Mouse (Mus musculus): ENCODE results near the gene Med12l. TPM values are rescaled to one million over a fixed set of nuclear protein-coding genes. Genes with fewer than 3 reads are reported as not detected.

Med12l gene
- polyA plus RNA-seq, 1 experiment, result not detected

- no peaks in the 10 kb centered on the region for H3K27me3 ChIP-seq (ENCODE audit: control insufficient read depth)
- H3K4me3 ChIP-seq (replicated peaks), result no peak overlapping the region
- no peaks in the 10 kb centered on the region for H3K4me1 ChIP-seq (ENCODE audit: control insufficient read depth)
- H3K9me3 ChIP-seq (ENCODE audit: control insufficient read depth, low read length), result no peaks in the 10 kb centered on the region
- no peak for TF ChIP-seq TAL1 (IDR thresholded peaks at IDR 0.05; ENCODE audit: low read length)
- no peak for TF ChIP-seq GATA1 (IDR thresholded peaks at IDR 0.05; ENCODE audit: low read length)
- no peaks in the 10 kb centered on the region for H3K36me3 ChIP-seq (ENCODE audit: control insufficient read depth)
Measured at GRCm38 (mm10) chr3:59155404-59155803, 149.8 kb downstream of the Med12l start.

DNA sequence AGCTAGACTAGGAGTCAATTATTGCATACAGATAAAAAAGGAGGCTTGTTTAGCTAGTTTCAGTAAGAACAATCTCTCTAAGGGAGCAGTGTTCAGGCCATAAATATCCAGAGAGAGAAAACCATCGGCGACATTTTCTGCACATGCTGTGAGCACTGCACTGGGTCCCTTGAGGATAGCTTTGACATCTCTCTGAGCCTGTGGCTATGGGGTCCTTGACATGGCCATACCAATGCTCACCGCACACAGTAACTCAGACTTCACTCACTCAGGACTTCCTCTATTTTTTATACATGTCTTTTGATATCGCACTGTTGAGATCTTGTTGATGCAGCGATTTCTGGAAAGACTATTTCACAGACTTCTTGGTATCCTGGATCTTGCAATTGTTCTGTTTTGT lies 151.4 kb downstream of the Med12l start:
- Histone ChIP-seq H3K36me3 (ENCODE audit: control insufficient read depth) (no peaks in the 10 kb centered on the region), H3K9me3 (ENCODE audit: control insufficient read depth, low read length) (no peaks in the 10 kb centered on the region), H3K27me3 (ENCODE audit: control insufficient read depth) (no peaks in the 10 kb centered on the region), H3K4me1 (ENCODE audit: control insufficient read depth) (no peaks in the 10 kb centered on the region), H3K4me3 (replicated peaks) (no peak overlapping the region)
- TF ChIP-seq TAL1 (IDR thresholded peaks at IDR 0.05; ENCODE audit: low read length), result no peak
- no peak for TF ChIP-seq GATA1 (IDR thresholded peaks at IDR 0.05; ENCODE audit: low read length)

GRCm38 (mm10) chr3:59160465-59160864 lies 154.8 kb downstream of the Med12l start:
- TF ChIP-seq TAL1 (IDR thresholded peaks at IDR 0.05; ENCODE audit: low read length) (no peak), GATA1 (IDR thresholded peaks at IDR 0.05; ENCODE audit: low read length) (no peak)
- Histone ChIP-seq H3K27me3 (ENCODE audit: control insufficient read depth) (no peaks in the 10 kb centered on the region), H3K36me3 (ENCODE audit: control insufficient read depth) (no peaks in the 10 kb centered on the region), H3K4me3 (replicated peaks) (no peak overlapping the region), H3K4me1 (ENCODE audit: control insufficient read depth) (no peaks in the 10 kb centered on the region), H3K9me3 (ENCODE audit: control insufficient read depth, low read length) (no peaks in the 10 kb centered on the region)

DNA sequence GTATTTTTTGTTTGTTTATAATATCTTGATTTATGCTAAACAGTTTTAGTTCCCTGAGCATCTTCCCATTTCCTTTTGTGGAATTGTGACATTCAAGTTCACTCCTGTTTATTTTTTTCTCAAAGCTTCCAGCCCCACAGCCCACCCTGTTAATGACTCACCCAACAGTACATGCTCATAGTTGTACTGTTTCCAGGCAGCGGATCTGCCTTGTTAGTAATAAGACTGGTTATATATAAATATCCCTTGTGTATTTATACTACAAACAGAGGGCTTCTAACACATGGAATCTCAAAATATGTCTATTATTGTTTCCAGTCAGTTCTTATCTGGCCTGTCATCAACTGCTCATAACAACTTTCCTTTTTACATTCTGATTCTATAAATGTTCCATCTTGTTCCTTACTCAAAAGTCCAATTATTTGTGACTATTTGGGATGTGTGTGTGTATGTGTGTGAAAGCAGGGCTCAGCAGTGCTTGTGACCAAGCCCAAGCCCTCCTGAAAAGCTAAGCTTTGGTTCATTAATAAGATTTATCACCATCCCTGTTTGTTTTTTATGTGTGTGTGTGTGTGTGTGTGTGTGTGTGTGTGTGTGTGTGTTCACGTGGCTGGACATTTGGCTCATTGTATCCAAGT lies 161.9 kb downstream of the Med12l start:
- Histone ChIP-seq H3K4me3 (replicated peaks) (no peak overlapping the region), H3K36me3 (ENCODE audit: control insufficient read depth) (no peaks in the 10 kb centered on the region), H3K27me3 (ENCODE audit: control insufficient read depth) (no peaks in the 10 kb centered on the region), H3K4me1 (ENCODE audit: control insufficient read depth) (no peaks in the 10 kb centered on the region), H3K9me3 (ENCODE audit: control insufficient read depth, low read length) (no peaks in the 10 kb centered on the region)
- TF ChIP-seq TAL1 (IDR thresholded peaks at IDR 0.05; ENCODE audit: low read length), result no peak
- no peak; the same call in 1 of the 2 replicates for TF ChIP-seq GATA1 (IDR thresholded peaks at IDR 0.05; ENCODE audit: low read length)

- H3K9me3 ChIP-seq (ENCODE audit: control insufficient read depth, low read length), result no peaks in the 10 kb centered on the region
- H3K36me3 ChIP-seq (ENCODE audit: control insufficient read depth), result no peaks in the 10 kb centered on the region
- TF ChIP-seq TAL1 (IDR thresholded peaks at IDR 0.05; ENCODE audit: low read length) (no peak), GATA1 (IDR thresholded peaks at IDR 0.05; ENCODE audit: low read length) (no peak)
- H3K4me3 ChIP-seq (replicated peaks), result no peak overlapping the region
- no peaks in the 10 kb centered on the region for H3K4me1 ChIP-seq (ENCODE audit: control insufficient read depth)
- H3K27me3 ChIP-seq (ENCODE audit: control insufficient read depth), result no peaks in the 10 kb centered on the region
Measured at GRCm38 (mm10) chr3:59168476-59168875, 162.9 kb downstream of the Med12l start.

- Histone ChIP-seq H3K4me1 (ENCODE audit: control insufficient read depth) (no peaks in the 10 kb centered on the region), H3K36me3 (ENCODE audit: control insufficient read depth) (no peaks in the 10 kb centered on the region), H3K9me3 (ENCODE audit: control insufficient read depth, low read length) (no peaks in the 10 kb centered on the region), H3K4me3 (replicated peaks) (no peak overlapping the region), H3K27me3 (ENCODE audit: control insufficient read depth) (no peaks in the 10 kb centered on the region)
- TF ChIP-seq GATA1 (IDR thresholded peaks at IDR 0.05; ENCODE audit: low read length) (no peak), TAL1 (IDR thresholded peaks at IDR 0.05; ENCODE audit: low read length) (no peak)
Measured at GRCm38 (mm10) chr3:59169215-59169614, 163.6 kb downstream of the Med12l start.

- TF ChIP-seq GATA1 (IDR thresholded peaks at IDR 0.05; ENCODE audit: low read length), result no peak
- no peak for TF ChIP-seq TAL1 (IDR thresholded peaks at IDR 0.05; ENCODE audit: low read length)
Measured at GRCm38 (mm10) chr3:59169921-59170627, 164.4 kb downstream of the Med12l start.

DNA sequence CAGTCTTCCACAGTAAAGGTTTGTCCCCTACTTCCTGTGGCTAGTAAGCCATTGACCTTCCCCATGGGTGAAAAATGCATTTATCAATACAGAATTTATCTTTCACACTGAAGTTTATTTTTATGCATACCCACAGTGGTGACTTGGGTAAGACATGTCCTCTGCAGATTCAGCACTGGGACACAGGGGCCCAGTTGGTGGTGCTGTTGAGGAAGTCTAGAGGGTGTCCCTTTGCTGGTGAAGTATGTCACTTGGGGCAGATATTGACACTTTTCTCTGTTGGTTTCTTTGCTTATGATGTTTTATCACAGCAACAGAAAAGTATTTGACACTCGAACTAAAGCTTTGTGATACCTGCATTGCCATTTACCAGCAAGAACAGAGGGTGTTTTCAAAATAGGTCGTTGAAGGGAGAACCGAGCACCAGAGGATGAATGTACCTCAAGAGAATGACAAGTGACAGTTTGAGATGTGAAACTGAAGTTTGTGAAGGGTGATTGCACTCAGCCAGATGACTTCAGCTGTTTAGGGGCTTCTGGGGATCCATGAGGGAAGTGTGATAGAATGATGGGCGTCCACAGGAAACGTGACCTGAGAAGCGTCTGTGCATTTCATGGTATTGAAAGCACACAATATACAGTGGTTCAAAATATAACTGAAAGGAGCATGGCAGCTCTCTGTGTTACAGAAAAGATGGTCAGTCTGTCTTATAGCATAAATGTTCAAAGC lies 169.0 kb downstream of the Med12l start:
- no peak for TF ChIP-seq TAL1 (IDR thresholded peaks at IDR 0.05; ENCODE audit: low read length)
- TF ChIP-seq GATA1 (IDR thresholded peaks at IDR 0.05; ENCODE audit: low read length), result no peak
- Histone ChIP-seq H3K4me1 (ENCODE audit: control insufficient read depth) (no peaks in the 10 kb centered on the region), H3K27me3 (ENCODE audit: control insufficient read depth) (no peaks in the 10 kb centered on the region), H3K4me3 (replicated peaks) (no peak overlapping the region), H3K36me3 (ENCODE audit: control insufficient read depth) (no peaks in the 10 kb centered on the region), H3K9me3 (ENCODE audit: control insufficient read depth, low read length) (no peaks in the 10 kb centered on the region)

More at GRCm38 (mm10) chr3:59169921-59170627, 164.4 kb downstream of the Med12l start:
- Histone ChIP-seq H3K36me3 (ENCODE audit: control insufficient read depth) (no peaks in the 10 kb centered on the region), H3K27me3 (ENCODE audit: control insufficient read depth) (no peaks in the 10 kb centered on the region), H3K4me1 (ENCODE audit: control insufficient read depth) (no peaks in the 10 kb centered on the region), H3K4me3 (replicated peaks) (no peak overlapping the region), H3K9me3 (ENCODE audit: control insufficient read depth, low read length) (no peaks in the 10 kb centered on the region)

DNA sequence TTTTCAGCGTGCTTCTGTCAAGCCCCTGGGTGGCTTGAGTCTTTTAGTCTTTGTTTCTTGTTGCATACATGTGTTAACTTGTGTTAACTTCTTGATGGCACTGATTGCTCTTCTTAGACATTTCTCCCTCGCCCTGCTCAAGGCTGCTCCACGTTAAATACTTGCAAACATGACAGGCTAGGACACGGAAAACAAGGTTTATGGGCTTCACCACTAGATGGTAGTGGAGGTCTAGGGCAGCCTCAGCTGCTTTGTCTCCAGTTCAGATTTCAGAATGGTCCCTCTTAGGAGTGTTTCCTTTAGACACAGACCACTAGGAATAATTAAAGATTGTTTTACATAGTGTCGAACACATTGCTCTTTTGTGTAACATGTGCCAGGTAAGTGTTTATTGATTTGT lies 169.6 kb downstream of the Med12l start:
- TF ChIP-seq GATA1 (IDR thresholded peaks at IDR 0.05; ENCODE audit: low read length), result no peak
- TF ChIP-seq TAL1 (IDR thresholded peaks at IDR 0.05; ENCODE audit: low read length), result no peak

More for the DNA sequence above, 169.6 kb downstream of the Med12l start:
- H3K27me3 ChIP-seq (ENCODE audit: control insufficient read depth), result no peaks in the 10 kb centered on the region
- H3K4me3 ChIP-seq (replicated peaks), result no peak overlapping the region
- no peaks in the 10 kb centered on the region for H3K9me3 ChIP-seq (ENCODE audit: control insufficient read depth, low read length)
- H3K36me3 ChIP-seq (ENCODE audit: control insufficient read depth), result no peaks in the 10 kb centered on the region
- no peaks in the 10 kb centered on the region for H3K4me1 ChIP-seq (ENCODE audit: control insufficient read depth)

All from erythroblast, embryonic 14.5 days (primary cell).